Mouse (Mus musculus) intestine, postnatal 0 days (tissue): ENCODE data around the gene Slc35g3. TPM values are rescaled to one million over a fixed set of nuclear protein-coding genes. Genes with fewer than 3 reads are reported as not detected.

Experiments
- ATAC-seq: fragments of 200-750 bp; cut with Nextera tagmentation; 2 replicates; pipeline ENCODE4 v1.8.0; 2017; ENCODE audit warnings: mild to moderate bottlenecking, moderate TSS enrichment, moderate library complexity
- H3K27ac ChIP-seq: fragments of 300-500 bp; sonication (generic); 2 replicates; pipeline ENCODE4 v1.5.1; 2014; ENCODE audit warnings: mild to moderate bottlenecking, low read depth, low read length, moderate library complexity
- H3K27me3 ChIP-seq: fragments of 300-500 bp; sonication (generic); replicated peaks from 2 replicates; pipeline ENCODE4 v1.6.1; 2014; ENCODE audit warnings: low read length, mixed read lengths; ENCODE audit not compliant: control insufficient read depth, insufficient read depth
- H3K36me3 ChIP-seq: fragments of 300-500 bp; sonication (generic); 2 replicates; pipeline ENCODE4 v1.6.1; 2014; ENCODE audit warnings: mild to moderate bottlenecking, moderate library complexity; ENCODE audit not compliant: control insufficient read depth, insufficient read depth
- H3K4me1 ChIP-seq: fragments of 300-500 bp; sonication (generic); replicated peaks from 2 replicates; pipeline ENCODE4 v1.6.1; 2014; ENCODE audit warnings: antibody characterized with exemption, low read length, mixed read lengths; ENCODE audit not compliant: control insufficient read depth, insufficient read depth
- H3K4me2 ChIP-seq: fragments of 300-500 bp; sonication (generic); replicated peaks from 2 replicates; pipeline ENCODE4 v1.6.1; 2014; ENCODE audit warnings: low read depth, mild to moderate bottlenecking, moderate library complexity
- H3K4me3 ChIP-seq: fragments of 300-500 bp; sonication (generic); 2 replicates; pipeline ENCODE4 v1.5.1; 2014; ENCODE audit warnings: low read depth, low read length
- H3K9ac ChIP-seq: fragments of 300-500 bp; sonication (generic); 2 replicates; pipeline ENCODE4 v1.6.1; 2014; ENCODE audit warnings: mild to moderate bottlenecking, low read depth, low read length
- H3K9me3 ChIP-seq: fragments of 300-500 bp; sonication (generic); 2 replicates; pipeline ENCODE4 v1.6.1; 2016; ENCODE audit warnings: mixed run types; ENCODE audit not compliant: control insufficient read depth
- CTCF ChIP-seq: sonication (generic); IDR thresholded peaks from 2 replicates; pipeline ENCODE4 v1.5.1; 2016; ENCODE audit warnings: low read depth, mild to moderate bottlenecking, control low read depth, antibody characterized with exemption, moderate library complexity
- WGBS: fragments of 180-500 bp; shearing (Covaris S2); extraction: QIAGEN DNeasy Blood & Tissue Kit; methylation state at CpG from one replicate; pipeline ENCODE4 v1.1.7; 2014; 5-methylcytosine and 5-hydroxymethylcytosine counted together
- polyA plus RNA-seq: library from polyadenylated mRNA; unstranded; fragments of >200 nt; fragmentation: Nextera tagmentation; extraction: Ambion mirVana; gene quantifications from 2 replicates; pipeline ENCODE4 v1.2.1, GENCODE M21; 2015

Gene Slc35g3
- polyA plus RNA-seq, 1 experiment from 2014 or later, result 0.12 TPM

DNA sequence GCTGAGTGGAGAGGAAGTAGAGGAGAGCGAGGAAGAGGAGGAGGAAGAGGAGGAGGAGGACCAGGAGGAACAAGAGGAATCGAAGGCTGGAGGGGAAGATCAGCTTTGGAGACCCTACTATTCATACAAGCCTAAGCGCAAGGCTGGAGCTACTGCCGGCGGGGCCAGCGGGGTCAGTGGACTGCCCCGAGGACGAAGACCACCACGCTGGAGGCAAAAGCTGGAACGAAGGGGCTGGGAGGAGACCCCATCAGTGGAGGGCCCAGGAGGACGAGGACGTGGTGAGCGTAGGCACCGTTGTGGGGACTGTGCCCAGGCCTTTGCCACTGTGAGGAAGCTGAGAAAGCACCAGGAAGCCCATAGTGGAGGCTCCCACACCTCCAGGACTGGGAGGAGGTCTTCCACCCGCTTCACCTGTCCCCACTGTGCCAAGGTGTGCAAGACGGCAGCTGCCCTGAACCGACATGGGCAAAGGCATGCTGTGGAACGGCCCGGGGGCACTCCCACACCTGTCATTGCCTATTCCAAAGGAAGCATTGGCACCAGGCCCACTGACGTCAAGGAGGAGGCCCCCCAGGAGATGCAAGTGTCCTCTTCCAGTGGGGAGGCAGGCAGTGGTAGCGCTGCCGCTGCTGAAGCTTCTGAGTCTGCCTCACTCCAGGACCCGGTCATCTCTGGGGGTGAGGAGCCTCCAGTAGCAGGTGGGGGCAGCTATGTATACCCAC is 16.7 kb upstream of the Slc35g3 start:
- Histone ChIP-seq H3K27ac (no peak overlapping the region), H3K9me3 (no peaks in the 10 kb centered on the region), H3K4me3 (no peak overlapping the region), H3K36me3 (peaks cover 17% of the 10 kb centered on the region; the same call in 1 of the 2 replicates), H3K4me1 (no peaks in the 10 kb centered on the region), H3K9ac (no peak overlapping the region), H3K27me3 (no peaks in the 10 kb centered on the region), H3K4me2 (no peak overlapping the region)
- TF ChIP-seq CTCF, result no peak
- WGBS, result 71% methylated on average over 23 of the region's 23 CpGs
- ATAC-seq, result no peak

DNA sequence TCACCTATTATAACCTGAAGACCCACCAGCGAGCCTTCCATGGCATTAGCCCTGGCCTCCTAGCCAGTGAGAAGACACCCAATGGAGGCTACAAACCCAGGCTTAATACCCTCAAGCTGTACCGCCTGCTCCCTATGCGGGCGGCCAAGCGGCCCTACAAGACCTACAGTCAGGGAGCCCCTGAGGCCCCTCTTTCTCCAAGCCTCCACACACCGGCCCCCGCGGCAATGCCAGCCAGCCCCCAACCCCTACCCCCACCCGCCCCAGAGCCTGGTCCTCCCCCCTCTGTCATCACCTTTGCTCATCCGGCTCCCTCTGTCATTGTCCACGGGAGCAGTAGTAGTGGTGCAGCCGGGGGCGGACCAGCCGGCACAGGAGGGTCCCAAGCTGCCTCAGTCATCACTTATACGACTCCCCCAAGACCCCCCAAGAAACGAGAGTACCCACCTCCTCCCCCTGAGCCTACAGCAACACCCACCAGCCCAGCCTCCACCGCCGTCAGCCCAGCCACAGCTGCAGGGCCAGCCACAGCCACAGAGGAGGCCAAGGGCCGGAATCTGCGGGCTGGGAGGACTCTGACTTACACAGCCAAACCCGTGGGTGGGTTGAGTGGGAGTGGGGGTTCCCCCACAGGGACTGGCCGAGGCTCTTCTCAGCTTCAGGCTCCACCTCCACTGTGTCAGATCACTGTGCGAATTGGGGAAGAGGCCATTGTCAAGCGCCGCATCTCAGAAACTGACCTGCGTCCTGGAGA is 15.9 kb upstream of the Slc35g3 start:
- Histone ChIP-seq H3K27ac (no peak overlapping the region), H3K36me3 (peaks cover 17% of the 10 kb centered on the region; the same call in 1 of the 2 replicates), H3K4me2 (no peak overlapping the region), H3K4me1 (no peaks in the 10 kb centered on the region), H3K27me3 (no peaks in the 10 kb centered on the region), H3K4me3 (no peak overlapping the region), H3K9me3 (no peaks in the 10 kb centered on the region), H3K9ac (no peak overlapping the region)
- no peak for ATAC-seq
- WGBS, result 75% methylated on average over 26 of the region's 26 CpGs
- TF ChIP-seq CTCF, result no peak

DNA sequence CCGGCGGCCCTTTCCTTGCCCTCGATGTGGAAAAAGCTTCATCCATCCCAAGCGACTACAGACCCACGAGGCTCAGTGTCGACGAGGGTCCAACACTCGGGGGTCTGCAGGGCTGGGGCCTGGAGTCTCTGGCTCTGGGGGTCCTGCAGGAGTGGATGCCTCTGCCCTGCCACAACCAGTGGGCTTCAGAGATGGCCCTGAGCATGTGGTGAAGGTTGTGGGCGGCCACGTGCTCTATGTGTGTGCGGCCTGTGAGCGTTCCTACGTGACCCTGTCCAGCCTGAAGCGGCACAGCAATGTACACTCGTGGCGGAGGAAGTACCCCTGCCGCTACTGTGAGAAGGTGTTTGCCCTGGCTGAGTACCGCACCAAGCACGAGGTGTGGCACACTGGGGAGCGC is 14.7 kb upstream of the Slc35g3 start:
- TF ChIP-seq CTCF, result no peak
- WGBS, result 87% methylated on average over 20 of the region's 20 CpGs
- no peak overlapping the region for H3K27ac ChIP-seq
- no peak overlapping the region for H3K4me2 ChIP-seq
- H3K27me3 ChIP-seq, result no peaks in the 10 kb centered on the region
- no peaks in the 10 kb centered on the region for H3K4me1 ChIP-seq
- no peak overlapping the region for H3K9ac ChIP-seq
- peaks cover 17% of the 10 kb centered on the region; the same call in 1 of the 2 replicates for H3K36me3 ChIP-seq
- ATAC-seq, result no peak
- H3K4me3 ChIP-seq, result no peak overlapping the region
- H3K9me3 ChIP-seq, result no peaks in the 10 kb centered on the region

- Histone ChIP-seq H3K9ac (no peak overlapping the region), H3K27ac (no peak overlapping the region), H3K9me3 (no peaks in the 10 kb centered on the region), H3K4me2 (no peak overlapping the region), H3K27me3 (no peaks in the 10 kb centered on the region), H3K4me1 (no peaks in the 10 kb centered on the region), H3K4me3 (no peak overlapping the region), H3K36me3 (peaks cover 21% of the 10 kb centered on the region; the same call in 1 of the 2 replicates)
- WGBS, result 68% methylated on average over 10 of the region's 10 CpGs
- TF ChIP-seq CTCF, result no peak
- no peak for ATAC-seq
These were observed 13.9 kb upstream of the Slc35g3 start for GRCm38 (mm10) chr11:69775716-69776115.

DNA sequence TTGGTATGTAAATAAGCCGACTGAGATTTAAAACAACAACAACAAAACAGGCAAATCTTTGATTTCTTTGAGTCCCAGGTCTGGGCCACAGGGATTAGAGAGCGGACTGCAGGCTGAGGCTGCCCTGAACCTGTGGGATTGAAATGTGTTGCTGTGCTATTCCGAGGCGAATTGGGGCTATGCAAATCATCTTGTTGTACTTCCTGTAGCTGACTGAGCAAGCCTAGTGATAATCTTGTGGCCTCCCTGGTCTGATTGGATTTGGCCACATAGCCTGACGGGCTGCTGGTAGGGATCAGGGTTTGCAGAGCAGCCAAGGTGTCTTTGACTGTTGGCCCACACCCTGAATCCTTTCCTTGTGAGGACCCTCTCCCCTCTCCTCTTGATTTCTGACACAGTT is 13.2 kb upstream of the Slc35g3 start:
- ATAC-seq, result no peak
- no peaks in the 10 kb centered on the region for H3K9me3 ChIP-seq
- H3K27ac ChIP-seq, result no peak overlapping the region
- H3K4me3 ChIP-seq, result no peak overlapping the region
- peaks cover 21% of the 10 kb centered on the region; the same call in 1 of the 2 replicates for H3K36me3 ChIP-seq
- WGBS, result 64% methylated on average over 5 of the region's 5 CpGs
- H3K4me1 ChIP-seq, result no peaks in the 10 kb centered on the region
- no peak overlapping the region for H3K9ac ChIP-seq
- no peaks in the 10 kb centered on the region for H3K27me3 ChIP-seq
- no peak for TF ChIP-seq CTCF
- H3K4me2 ChIP-seq, result no peak overlapping the region

DNA sequence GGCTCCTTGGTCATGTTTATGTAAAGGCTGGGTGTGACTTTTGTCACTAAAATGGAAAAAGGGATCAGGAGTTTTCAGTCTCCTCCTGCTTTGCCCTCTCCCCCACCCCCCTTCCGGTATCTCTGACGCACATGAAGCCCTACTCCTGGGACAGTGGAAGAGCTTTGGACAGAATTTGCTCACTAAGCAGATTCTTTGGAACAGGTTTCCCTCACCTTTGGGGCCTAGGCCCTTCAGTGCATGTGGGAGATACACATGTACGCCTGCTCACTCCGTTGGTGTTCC is 5.8 kb upstream of the Slc35g3 start:
- WGBS, result 51% methylated on average over 4 of the region's 4 CpGs
- Histone ChIP-seq H3K9ac (no peak overlapping the region), H3K27me3 (no peaks in the 10 kb centered on the region), H3K4me2 (peak overlapping the region; percentile 93), H3K9me3 (no peaks in the 10 kb centered on the region), H3K36me3 (peaks cover 4% of the 10 kb centered on the region; the same call in 1 of the 2 replicates), H3K4me3 (no peak overlapping the region), H3K4me1 (no peaks in the 10 kb centered on the region), H3K27ac (0 out of 2 replicates have a peak overlapping the region, but pooled peaks have one; percentile 9)
- TF ChIP-seq CTCF, result no peak
- ATAC-seq, result no peak
